Mouse (Mus musculus) large intestine, adult 2 months (tissue): ENCODE measurements around the gene Pdia5. TPM values are rescaled to one million over a fixed set of nuclear protein-coding genes. Genes with fewer than 3 reads are reported as not detected.

Experiments used
- DNase-seq: peaks from one replicate; pipeline ENCODE4 v3.0.0-alpha.2; 2012; ENCODE audit warnings: low read depth, low spot score
- WGBS: fragments of 180-500 bp; shearing (Covaris S2); methylation state at CpG from one replicate; pipeline ENCODE4 v1.1.7; 2018; 5-methylcytosine and 5-hydroxymethylcytosine counted together
- polyA plus RNA-seq: library from polyadenylated mRNA; depleted of rRNA; stranded (reverse); fragments of >200 nt; gene quantifications from 2 replicates; pipeline ENCODE4 v1.2.3, GENCODE M21; 2012

Gene Pdia5
- polyA plus RNA-seq, 1 experiment: 24.4 TPM

- no peak for DNase-seq
- WGBS: 89% methylated on average over 9 of the region's 9 CpGs
These were observed 34.4 kb downstream of the Pdia5 start for GRCm38 (mm10) chr16:35456305-35456704.

GRCm38 (mm10) chr16:35455822-35456221 lies 34.9 kb downstream of the Pdia5 start:
- 90% methylated on average over 10 of the region's 10 CpGs for whole genome bisulfite sequencing
- no peak for DNase-seq

- no peak for DNase-seq
- WGBS: 94% methylated on average over 16 of the region's 16 CpGs
These were observed 40.5 kb downstream of the Pdia5 start for GRCm38 (mm10) chr16:35450018-35450630.

GRCm38 (mm10) chr16:35442026-35442415 lies 48.7 kb downstream of the Pdia5 start:
- WGBS: 81% methylated on average over 4 of the region's 4 CpGs
- no peak for DNase-seq

- 91% methylated on average over 9 of the region's 9 CpGs for WGBS
- DNase-seq: no peak
These were observed 49.2 kb downstream of the Pdia5 start for GRCm38 (mm10) chr16:35441346-35442025.

- DNase-seq: no peak
- WGBS: 98% methylated on average over 1 of the region's 1 CpGs
These were observed 51.6 kb downstream of the Pdia5 start for GRCm38 (mm10) chr16:35439046-35439445.

GRCm38 (mm10) chr16:35431608-35432007 lies 59.1 kb downstream of the Pdia5 start:
- 88% methylated on average over 4 of the region's 4 CpGs for WGBS
- DNase-seq: no peak

GRCm38 (mm10) chr16:35424926-35425325 lies 65.7 kb downstream of the Pdia5 start:
- DNase-seq: no peak
- WGBS: 76% methylated on average over 4 of the region's 4 CpGs

- 90% methylated on average over 18 of the region's 18 CpGs for WGBS
- no peak for DNase-seq
These were observed 67.2 kb downstream of the Pdia5 start for GRCm38 (mm10) chr16:35423250-35424139.

- 76% methylated on average over 8 of the region's 8 CpGs for WGBS
- no peak for DNase-seq
These were observed 68.0 kb downstream of the Pdia5 start for GRCm38 (mm10) chr16:35422705-35423104.

GRCm38 (mm10) chr16:35422141-35422540 lies 68.5 kb downstream of the Pdia5 start:
- 77% methylated on average over 4 of the region's 4 CpGs for WGBS
- no peak for DNase-seq

GRCm38 (mm10) chr16:35414616-35415015 lies 76.1 kb downstream of the Pdia5 start:
- DNase-seq: no peak
- WGBS: 45% methylated on average over 5 of the region's 5 CpGs

- DNase-seq: no peak
- 78% methylated on average over 4 of the region's 4 CpGs for WGBS
These were observed 84.0 kb downstream of the Pdia5 start for GRCm38 (mm10) chr16:35406706-35407105.

GRCm38 (mm10) chr16:35406166-35406565 lies 84.5 kb downstream of the Pdia5 start:
- 72% methylated on average over 4 of the region's 4 CpGs for WGBS
- no peak for DNase-seq

GRCm38 (mm10) chr16:35405348-35406080 lies 85.2 kb downstream of the Pdia5 start:
- DNase-seq: no peak
- WGBS: 95% methylated on average over 14 of the region's 14 CpGs

GRCm38 (mm10) chr16:35404864-35405263 lies 85.8 kb downstream of the Pdia5 start:
- DNase-seq: no peak

GRCm38 (mm10) chr16:35403891-35404290 lies 86.8 kb downstream of the Pdia5 start:
- 92% methylated on average over 8 of the region's 8 CpGs for WGBS
- no peak for DNase-seq

More at GRCm38 (mm10) chr16:35404864-35405263, 85.8 kb downstream of the Pdia5 start:
- 91% methylated on average over 5 of the region's 5 CpGs for WGBS

- WGBS: 94% methylated on average over 9 of the region's 9 CpGs
- DNase-seq: no peak
These were observed 87.3 kb downstream of the Pdia5 start for GRCm38 (mm10) chr16:35403356-35403755.

- WGBS: 88% methylated on average over 8 of the region's 8 CpGs
These were observed 97.9 kb downstream of the Pdia5 start for GRCm38 (mm10) chr16:35392813-35393212.

GRCm38 (mm10) chr16:35385654-35386053 lies 105.0 kb downstream of the Pdia5 start:
- 69% methylated on average over 3 of the region's 3 CpGs for WGBS
- DNase-seq: no peak

More at GRCm38 (mm10) chr16:35392813-35393212, 97.9 kb downstream of the Pdia5 start:
- no peak for DNase-seq
